Mouse (Mus musculus): ENCODE results near the gene Rtn4rl2.

The Rtn4rl2 gene

DNA sequence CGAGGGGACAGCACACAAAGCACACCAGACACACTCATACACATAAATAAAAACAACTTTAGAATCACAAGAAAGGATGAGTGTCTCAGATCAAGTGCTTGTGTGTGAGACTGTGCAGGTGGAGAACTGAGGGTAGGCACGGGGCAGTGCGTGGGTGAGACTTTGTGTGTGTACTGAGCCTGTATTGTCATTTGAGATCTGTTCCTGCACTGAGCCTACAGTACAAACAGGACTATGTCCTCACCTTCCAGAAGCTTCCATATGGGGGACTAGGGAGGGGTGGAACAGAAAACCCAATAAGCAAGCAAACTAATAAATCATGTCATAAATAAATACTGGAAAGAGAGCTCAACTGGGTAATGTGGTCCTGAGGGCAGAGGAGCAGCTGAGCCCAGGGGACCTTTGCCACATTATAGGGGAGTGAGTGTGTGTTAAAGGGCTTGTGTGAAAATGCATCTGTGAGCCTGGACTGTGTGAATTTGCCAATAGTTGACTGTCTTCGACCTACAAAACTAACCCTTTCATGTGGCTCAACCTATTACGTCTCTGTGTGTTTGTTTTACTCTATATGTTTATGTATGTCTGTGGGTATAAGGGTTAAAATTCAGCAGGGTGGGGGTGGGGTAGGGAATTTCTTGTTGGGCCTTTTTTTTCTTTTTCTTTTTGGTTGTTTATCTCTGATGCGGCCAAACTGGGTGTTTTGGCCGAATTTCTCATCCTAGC, 35.9 kb downstream of the Rtn4rl2 start:
- no peak for DNase-seq (ENCODE audit: low spot score in 2 of 2)

DNA sequence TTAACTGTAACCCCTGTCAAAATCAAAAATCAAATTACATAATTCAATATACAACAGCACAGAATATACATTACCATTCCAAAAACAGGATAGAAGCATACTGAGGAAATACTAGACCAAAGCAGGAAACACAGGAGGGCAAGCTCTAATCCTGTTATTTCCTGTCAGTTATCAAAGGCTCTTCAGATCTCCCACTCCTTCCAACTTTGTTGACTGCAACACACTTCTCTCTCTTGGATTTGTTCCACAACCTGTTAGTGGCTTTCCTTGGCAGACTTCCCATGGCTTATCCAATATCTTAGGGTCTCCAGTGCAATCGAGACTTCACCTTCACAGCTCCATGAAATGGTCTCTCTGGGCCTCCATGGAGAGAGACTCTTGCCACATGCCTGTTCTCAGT, 41.3 kb downstream of the Rtn4rl2 start:
- no peak for DNase-seq (ENCODE audit: low spot score in 2 of 2)

- no peak for DNase-seq (ENCODE audit: low spot score in 2 of 2)
Observed at GRCm38 (mm10) chr2:84843654-84844053, 42.9 kb downstream of the Rtn4rl2 start.

DNA sequence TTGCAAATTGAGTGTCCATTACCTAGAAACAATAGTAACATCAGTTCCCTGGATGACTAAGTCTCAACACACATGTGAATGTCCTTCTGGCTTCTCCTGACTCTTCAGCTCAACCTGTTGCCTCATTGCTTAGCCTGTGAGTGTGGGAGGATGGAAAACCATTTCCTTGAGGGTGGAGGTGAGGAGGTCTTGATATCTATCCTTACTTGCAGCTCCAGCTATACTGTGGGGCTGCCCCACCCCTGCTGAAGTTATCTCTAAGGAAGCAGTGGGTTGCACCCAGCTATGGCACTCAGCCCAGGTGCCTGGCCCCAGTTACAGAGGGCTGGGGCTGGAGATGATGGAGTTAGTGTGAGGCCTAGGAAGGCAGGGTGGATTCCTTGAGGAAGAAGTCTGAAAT, 44.6 kb downstream of the Rtn4rl2 start:
- no peak for DNase-seq (ENCODE audit: low spot score in 2 of 2)

DNA sequence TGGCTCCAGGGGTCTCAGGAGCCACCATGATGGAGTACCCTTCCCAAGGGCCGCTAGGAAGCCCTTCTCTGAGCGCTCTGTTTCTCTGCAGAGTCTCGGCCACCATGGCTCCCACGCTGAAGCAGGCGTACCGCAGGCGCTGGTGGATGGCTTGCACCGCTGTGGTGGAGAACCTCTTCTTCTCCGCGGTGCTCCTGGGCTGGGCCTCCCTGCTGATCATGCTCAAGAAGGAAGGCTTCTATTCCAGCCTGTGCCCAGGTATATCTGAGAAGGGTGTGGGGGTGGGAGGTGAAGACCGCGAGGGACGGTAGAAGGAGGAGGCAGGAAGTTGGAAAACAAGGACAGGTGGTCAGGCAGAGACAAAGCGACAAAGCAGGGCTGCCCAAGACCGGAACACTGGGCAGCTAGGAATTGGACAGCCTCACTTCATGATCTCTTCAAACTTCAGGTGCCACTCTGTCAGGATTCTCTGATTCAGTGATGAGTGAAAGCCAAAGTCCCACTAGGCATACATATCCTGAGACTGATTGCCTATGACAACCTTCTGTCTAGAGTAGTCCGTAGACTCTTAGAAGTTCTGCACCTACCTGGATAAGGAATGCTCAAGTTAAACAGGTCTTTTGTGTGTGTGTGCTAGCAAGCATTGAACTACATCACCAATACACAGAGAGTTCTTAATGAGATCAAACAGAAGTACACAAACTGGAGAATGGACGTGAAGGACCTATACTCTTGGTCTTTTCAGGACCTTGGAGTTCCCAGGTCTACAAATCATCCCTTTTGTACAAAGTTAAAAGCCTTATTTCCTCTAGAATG, 45.6 kb downstream of the Rtn4rl2 start:
- no peak for DNase-seq (ENCODE audit: low spot score in 2 of 2)

GRCm38 (mm10) chr2:84840016-84840747, 46.3 kb downstream of the Rtn4rl2 start:
- peak; percentile 64 to 73 for DNase-seq (ENCODE audit: low spot score in 2 of 2)

DNA sequence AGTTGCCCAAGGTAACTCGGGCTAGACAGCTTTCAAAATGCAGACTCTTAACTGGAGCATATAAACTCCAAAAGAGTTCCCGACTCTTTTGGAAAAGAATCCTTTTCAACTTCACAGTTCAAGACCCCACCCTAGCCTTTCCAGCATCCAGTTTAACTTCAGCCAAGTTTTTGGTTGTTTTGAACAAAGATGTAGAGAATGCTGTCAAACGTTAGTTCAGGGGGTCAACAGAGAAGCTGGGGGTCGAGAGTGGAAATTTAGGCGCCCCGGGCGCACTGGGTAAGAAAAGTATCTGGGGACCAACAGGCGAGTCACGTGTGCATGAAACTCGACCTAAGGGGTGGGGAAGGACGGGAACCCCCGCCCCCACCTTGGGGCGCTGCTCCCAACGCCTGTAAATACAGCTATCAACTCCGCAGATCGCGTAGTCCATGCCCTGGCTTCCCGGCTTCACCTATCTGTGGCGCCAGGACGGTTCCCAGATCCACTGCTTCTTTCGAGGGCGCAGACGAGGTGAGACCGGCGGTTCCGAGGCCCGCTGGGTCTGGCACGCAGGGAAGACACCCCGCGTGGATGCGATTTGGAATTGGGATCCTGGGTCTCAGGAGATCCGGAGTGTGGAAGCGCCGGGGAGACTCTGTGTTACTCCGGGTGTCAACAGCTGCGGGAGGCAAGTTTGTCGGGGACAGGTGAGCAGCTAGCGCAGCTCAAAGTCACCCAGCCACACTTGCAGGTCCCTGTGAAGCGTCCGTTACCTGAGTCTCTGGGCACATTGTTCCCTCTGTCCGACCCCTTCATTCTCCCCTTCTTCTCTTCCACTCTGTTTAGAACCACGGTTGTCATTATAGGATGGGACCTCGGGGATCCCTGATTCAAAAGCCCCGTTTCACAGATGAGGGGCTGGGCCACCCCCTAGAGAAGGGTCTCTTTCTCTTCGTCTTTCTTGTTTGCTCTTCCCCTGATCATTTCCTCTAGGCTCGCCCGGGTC, 47.2 kb downstream of the Rtn4rl2 start:
- peak; percentile 44 to 55 for DNase-seq (ENCODE audit: low spot score in 2 of 2)

GRCm38 (mm10) chr2:84838593-84838949, 47.9 kb downstream of the Rtn4rl2 start, which contains the start of gene Slc43a1:
Gene Slc43a1 (plus strand): TSS chr2:84838850.
- DNase-seq (ENCODE audit: low spot score in 2 of 2) = no peak

DNA sequence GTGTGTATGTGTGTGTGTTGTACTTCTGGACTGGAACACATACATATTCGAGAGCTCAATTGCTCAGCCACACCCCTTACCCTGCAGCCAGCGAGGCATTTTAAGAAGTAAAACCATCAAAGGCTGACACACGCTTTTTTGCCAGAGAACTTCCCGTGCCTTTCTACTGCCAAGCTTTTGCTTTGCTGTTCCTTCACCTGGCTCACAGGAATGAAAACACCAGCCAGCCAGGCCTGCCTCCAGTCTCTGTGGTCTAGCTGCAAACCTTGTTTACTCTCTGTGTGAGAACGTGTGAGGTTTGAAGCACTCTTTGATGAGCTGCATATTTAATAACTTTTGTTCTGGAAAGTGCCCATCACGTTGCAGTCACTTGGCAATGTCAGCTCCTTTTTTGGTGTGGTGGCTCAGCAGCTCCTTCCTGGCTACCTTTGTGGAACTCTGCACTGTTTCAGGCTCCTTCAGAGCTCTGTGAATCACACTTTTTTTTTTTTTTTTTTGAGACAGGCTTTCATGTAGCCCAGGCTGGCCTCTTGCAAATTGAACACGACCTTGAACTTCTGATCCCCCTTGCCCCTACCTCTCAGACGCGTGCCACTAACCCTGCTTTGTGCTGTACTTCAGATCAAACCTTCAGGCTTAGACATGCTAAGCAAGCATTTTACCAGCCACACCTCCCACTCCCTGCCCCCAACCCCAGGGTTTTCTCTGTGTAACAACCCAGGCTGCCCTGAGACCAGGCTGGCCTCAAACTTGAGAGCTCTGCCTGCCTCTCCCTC, 48.5 kb downstream of the Rtn4rl2 start:
- DNase-seq (ENCODE audit: low spot score in 2 of 2) = no peak

- no peak for DNase-seq (ENCODE audit: low spot score in 2 of 2)
Observed at GRCm38 (mm10) chr2:84837107-84837506, 49.4 kb downstream of the Rtn4rl2 start.

DNA sequence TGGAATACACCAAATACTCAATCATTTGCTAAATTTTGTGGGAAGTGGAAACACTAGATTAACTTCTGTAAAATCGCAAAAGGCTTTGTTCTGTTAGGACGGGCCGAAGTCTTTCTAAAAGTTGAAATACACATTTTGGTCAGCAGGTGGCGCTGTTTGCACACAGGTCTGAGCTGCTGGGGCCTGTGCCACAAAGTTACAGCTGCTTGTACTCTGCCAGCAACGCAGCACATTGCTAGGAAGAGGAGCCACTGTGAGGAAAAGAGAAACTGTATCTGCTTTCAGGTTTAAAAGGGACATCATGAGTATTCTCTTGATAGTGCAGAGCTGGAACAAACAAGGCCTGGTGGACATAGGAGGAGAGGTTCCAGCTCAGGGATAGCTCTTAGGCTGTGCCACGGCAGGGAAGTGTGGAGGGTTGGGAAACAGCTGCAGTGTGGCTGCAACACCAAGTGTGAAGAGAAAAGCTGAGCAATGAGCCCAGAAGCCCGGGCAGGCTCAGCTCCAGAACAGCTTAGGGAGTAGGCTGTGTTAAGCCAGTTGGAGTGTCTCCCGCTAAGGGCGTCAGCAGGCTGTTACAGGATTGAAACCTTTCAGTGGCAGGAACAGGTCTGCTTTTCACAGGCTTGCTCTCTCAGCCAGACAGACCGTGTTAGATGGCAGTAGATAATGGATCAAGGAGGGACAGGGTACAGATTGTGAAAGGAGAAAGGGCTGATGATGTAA, 54.7 kb downstream of the Rtn4rl2 start:
- DNase-seq (ENCODE audit: low spot score in 2 of 2) = peak; percentile 79 to 91

DNA sequence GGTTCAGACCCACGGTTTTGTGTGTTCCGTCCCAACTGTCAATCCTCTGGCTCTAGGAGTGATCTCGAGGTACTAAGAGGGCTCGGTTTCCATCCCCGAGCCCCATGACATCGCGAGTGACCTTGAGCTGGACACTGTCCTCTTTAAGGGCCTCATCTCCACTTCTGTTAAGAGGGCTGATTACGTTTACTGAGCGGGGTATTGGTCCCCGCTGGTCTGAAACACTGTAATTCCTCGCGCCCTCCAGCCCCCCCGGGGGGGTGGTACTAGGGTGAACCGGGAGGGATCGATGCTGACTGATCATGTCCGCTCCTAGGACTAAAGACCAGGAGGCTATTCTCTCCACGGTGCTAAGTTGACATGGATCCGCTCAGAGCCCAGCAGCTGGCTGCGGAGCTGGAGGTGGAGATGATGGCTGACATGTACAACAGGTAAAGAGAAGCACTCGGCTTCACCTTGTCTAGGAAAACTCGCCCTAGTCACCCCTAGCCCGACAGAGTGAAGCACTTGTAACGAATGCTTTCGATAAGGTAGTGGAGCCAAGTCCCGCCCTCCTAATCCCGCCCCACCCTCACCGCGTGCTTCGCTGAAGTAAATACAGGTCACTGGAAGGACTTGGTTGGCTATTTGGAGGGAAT, 59.1 kb downstream of the Rtn4rl2 start:
- DNase-seq (ENCODE audit: low spot score in 2 of 2) = no peak

- DNase-seq (ENCODE audit: low spot score in 2 of 2) = peak; percentile 93 to 94
Observed at GRCm38 (mm10) chr2:84826488-84827282, 59.8 kb downstream of the Rtn4rl2 start, which contains the start of gene Timm10. Gene Timm10 (plus strand): TSS chr2:84826997.

DNA sequence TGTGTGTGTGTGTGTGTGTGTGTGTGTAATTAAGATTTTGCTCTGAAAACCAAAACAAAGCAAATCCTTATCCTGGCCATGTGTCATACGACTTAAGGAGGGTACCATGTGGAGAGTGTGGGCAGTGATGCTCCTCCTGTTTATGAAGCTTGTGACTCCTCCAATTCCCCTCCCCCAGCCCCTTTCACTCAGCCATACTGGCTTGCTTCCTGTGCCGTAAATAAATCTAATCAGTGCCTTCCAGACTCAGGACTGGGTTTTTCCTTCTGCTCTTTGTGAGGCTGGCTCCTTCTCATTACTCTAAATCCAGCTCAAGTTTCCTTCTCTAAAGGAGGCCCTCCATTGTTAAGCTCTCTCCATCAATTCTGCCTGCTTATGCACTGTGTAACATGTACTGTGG, 63.3 kb downstream of the Rtn4rl2 start:
- no peak for DNase-seq (ENCODE audit: low spot score in 2 of 2)

- no peak for DNase-seq (ENCODE audit: low spot score in 2 of 2)
Observed at GRCm38 (mm10) chr2:84822552-84822951, 64.0 kb downstream of the Rtn4rl2 start, which contains the start of gene Smtnl1. Gene Smtnl1 (minus strand): TSS chr2:84822652.

Measured in heart, adult 9 months (tissue).